36 mouse cellular contexts compared by ENCODE assay signal in the genomic region with DNA sequence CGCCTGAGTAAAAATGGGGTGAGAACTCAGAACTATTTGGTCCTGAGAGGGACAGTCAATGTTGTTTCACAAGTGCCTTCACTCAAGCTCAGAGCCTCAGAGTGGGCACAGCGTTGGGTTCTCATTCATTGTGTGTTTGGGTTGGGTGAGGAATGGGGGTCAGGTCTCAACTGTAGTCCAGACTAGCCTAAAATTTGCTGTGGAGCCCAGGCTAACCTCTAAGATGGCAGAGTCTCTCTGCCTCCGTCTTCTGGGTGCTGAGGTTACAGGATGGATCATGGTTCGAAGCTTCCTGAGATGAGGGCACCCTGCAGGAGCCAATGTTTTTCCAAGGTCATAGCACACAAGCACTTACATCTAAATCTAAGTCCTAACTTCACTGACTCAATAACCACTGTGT. TPM values are rescaled to one million over a fixed set of nuclear protein-coding genes. Genes with fewer than 3 reads are reported as not detected.
"Had no signal": no experiment of that assay in that cellular context is flagged by ENCODE, and none has a peak within 500 bp of the region (broad histone marks: within the 10 kb centered on the region; RNA-seq: fewer than 3 reads in every experiment).

No protein-coding gene starts in this region.

- H3K4me3 ChIP-seq: embryonic facial prominence, embryonic 10.5 days; embryonic facial prominence, embryonic 12.5 days; embryonic facial prominence, embryonic 13.5 days; embryonic facial prominence, embryonic 15.5 days; erythroblast, embryonic 14.5 days; forebrain, embryonic 10.5 days; forebrain, embryonic 12.5 days; forebrain, embryonic 13.5 days; forebrain, embryonic 15.5 days; gastrocnemius, adult 2 months had no signal

- H3K27ac ChIP-seq: embryonic facial prominence, embryonic 10.5 days; embryonic facial prominence, embryonic 12.5 days; embryonic facial prominence, embryonic 13.5 days; embryonic facial prominence, embryonic 15.5 days; forebrain, embryonic 10.5 days; forebrain, embryonic 12.5 days; forebrain, embryonic 13.5 days; forebrain, embryonic 15.5 days; gastrocnemius, adult 2 months had no signal

- H3K9ac ChIP-seq: embryonic facial prominence, embryonic 12.5 days; embryonic facial prominence, embryonic 13.5 days; embryonic facial prominence, embryonic 15.5 days; forebrain, embryonic 12.5 days; forebrain, embryonic 13.5 days; forebrain, embryonic 15.5 days had no signal

- H3K4me2 ChIP-seq: embryonic facial prominence, embryonic 12.5 days; embryonic facial prominence, embryonic 13.5 days; embryonic facial prominence, embryonic 15.5 days; forebrain, embryonic 12.5 days; forebrain, embryonic 13.5 days; forebrain, embryonic 15.5 days; heart, embryonic 11.5 days had no signal

- DNase-seq: cerebellum, adult 2 months; cerebellum, adult 8-10 months; cerebellum, adult 9-10 months; cerebellum, adult 9-11 months; cerebellum, postnatal 10 days; cerebellum, postnatal 14 days; cerebellum, postnatal 25 days; cerebellum, postnatal 36 days; embryo, embryonic 11 days; gastrocnemius, adult 2 months; gastrocnemius, postnatal 10 days; gastrocnemius, postnatal 14 days; gastrocnemius, postnatal 25 days; gastrocnemius, postnatal 36 days; heart, adult 18-20 months had no signal

- H3K27me3 ChIP-seq: embryonic facial prominence, embryonic 12.5 days; embryonic facial prominence, embryonic 13.5 days; embryonic facial prominence, embryonic 15.5 days; forebrain, embryonic 12.5 days; forebrain, embryonic 13.5 days; forebrain, embryonic 15.5 days had no signal

- H3K9me3 ChIP-seq: embryonic facial prominence, embryonic 10.5 days; embryonic facial prominence, embryonic 12.5 days; embryonic facial prominence, embryonic 13.5 days; embryonic facial prominence, embryonic 15.5 days; forebrain, embryonic 10.5 days; forebrain, embryonic 12.5 days; forebrain, embryonic 13.5 days; forebrain, embryonic 15.5 days had no signal

- H3K36me3 ChIP-seq: embryonic facial prominence, embryonic 10.5 days; embryonic facial prominence, embryonic 12.5 days; embryonic facial prominence, embryonic 13.5 days; embryonic facial prominence, embryonic 15.5 days; forebrain, embryonic 10.5 days; forebrain, embryonic 12.5 days; forebrain, embryonic 15.5 days had no signal

- ATAC-seq: forebrain, embryonic 13.5 days; forebrain, embryonic 14.5 days; forebrain, embryonic 15.5 days; forebrain, embryonic 16.5 days had no signal

RNA-seq across cellular contexts. Expression of a gene that starts 37.4 kb away (rescaled TPM):
- total RNA-seq: common myeloid progenitor, adult 5-6 weeks; gastrocnemius, adult 18-20 months; gastrocnemius, postnatal 36 days; granulocyte monocyte progenitor cell, adult 5-6 weeks had no signal
- polyA plus RNA-seq: erythroblast, embryonic 14.5 days had no signal

RNA-seq across cellular contexts. Expression of a gene that starts 38.8 kb away (rescaled TPM):
- total RNA-seq: common myeloid progenitor, adult 5-6 weeks; gastrocnemius, adult 18-20 months; gastrocnemius, adult 2 months; gastrocnemius, adult 8-10 months; gastrocnemius, postnatal 10 days; gastrocnemius, postnatal 14 days; gastrocnemius, postnatal 25 days; gastrocnemius, postnatal 36 days; gastrocnemius, postnatal 4 days; granulocyte monocyte progenitor cell, adult 5-6 weeks had no signal
- polyA plus RNA-seq: cerebellum, adult 2 months; cortical plate, adult 2 months; embryonic facial prominence, embryonic 10.5 days; embryonic facial prominence, embryonic 11.5 days; embryonic facial prominence, embryonic 12.5 days; embryonic facial prominence, embryonic 13.5 days; embryonic facial prominence, embryonic 14.5 days; embryonic facial prominence, embryonic 15.5 days; erythroblast, embryonic 14.5 days; forebrain, embryonic 10.5 days; forebrain, embryonic 12.5 days; forebrain, embryonic 13.5 days; forebrain, embryonic 14.5 days; forebrain, embryonic 15.5 days; forebrain, embryonic 16.5 days; frontal cortex, adult 2 months; heart, embryonic 11.5 days had no signal
